Mouse (Mus musculus) embryonic facial prominence, embryonic 14.5 days (tissue): ENCODE measurements around the gene Tor1a. TPM values are rescaled to one million over a fixed set of nuclear protein-coding genes. Genes with fewer than 3 reads are reported as not detected.
A peak's percentile ranks its signal among the peaks of the same experiment; 100 is the strongest.
"Not testable (repeated sequence)": the region's sequence is repeated elsewhere in the genome, so short reads cannot be mapped to it uniquely, and the experiment has no call there.

Source experiments
- ATAC-seq: fragments of 200-750 bp; cut with Nextera tagmentation; 2 replicates; pipeline ENCODE4 v1.8.0; 2017; ENCODE audit warnings: low read depth, moderate number of reproducible peaks, moderate TSS enrichment
- DNase-seq: peaks from one replicate; pipeline ENCODE4 v3.0.0-alpha.2; 2015; ENCODE audit warnings: low spot score
- H3K27ac ChIP-seq: fragments of 300-500 bp; sonication (generic); replicated peaks from 2 replicates; pipeline ENCODE4 v1.5.1; 2014; ENCODE audit warnings: low read depth, mild to moderate bottlenecking, low read length, moderate library complexity
- H3K27me3 ChIP-seq: fragments of 300-500 bp; sonication (generic); replicated peaks from 2 replicates; pipeline ENCODE4 v1.6.1; 2014; ENCODE audit warnings: low read length; ENCODE audit not compliant: control insufficient read depth, insufficient read depth
- H3K36me3 ChIP-seq: fragments of 300-500 bp; sonication (generic); 2 replicates; pipeline ENCODE4 v1.6.1; 2014; ENCODE audit warnings: low read length, mixed read lengths; ENCODE audit not compliant: control insufficient read depth, insufficient read depth
- H3K4me1 ChIP-seq: fragments of 300-500 bp; sonication (generic); 2 replicates; pipeline ENCODE4 v1.6.1; 2014; ENCODE audit warnings: antibody characterized with exemption, low read length; ENCODE audit not compliant: control insufficient read depth, insufficient read depth
- H3K4me2 ChIP-seq: fragments of 300-500 bp; sonication (generic); 2 replicates; pipeline ENCODE4 v1.6.1; 2014; ENCODE audit warnings: low read depth, mild to moderate bottlenecking, low read length, moderate library complexity, mixed read lengths
- H3K4me3 ChIP-seq: fragments of 300-500 bp; sonication (generic); 2 replicates; pipeline ENCODE4 v1.5.1; 2014; ENCODE audit warnings: low read depth, mild to moderate bottlenecking, low read length
- H3K9ac ChIP-seq: fragments of 300-500 bp; sonication (generic); 2 replicates; pipeline ENCODE4 v1.6.1; 2014; ENCODE audit warnings: low read depth, mild to moderate bottlenecking, low read length, moderate library complexity, mixed read lengths
- H3K9me3 ChIP-seq: fragments of 300-500 bp; sonication (generic); 2 replicates; pipeline ENCODE4 v1.6.1; 2016; ENCODE audit warnings: low read length; ENCODE audit not compliant: control insufficient read depth
- WGBS: fragments of 180-500 bp; shearing (Covaris S2); extraction: QIAGEN DNeasy Blood & Tissue Kit; methylation state at CpG from one replicate; pipeline ENCODE4 v1.1.7; 2014; 5-methylcytosine and 5-hydroxymethylcytosine counted together
- polyA plus RNA-seq: library from polyadenylated mRNA; unstranded; fragments of >200 nt; fragmentation: Nextera tagmentation; extraction: Ambion mirVana; gene quantifications from 2 replicates; pipeline ENCODE4 v1.2.1, GENCODE M21; 2014

The Tor1a gene
- polyA plus RNA-seq, 1 experiment from 2014 or later = 68.8 TPM

GRCm38 (mm10) chr2:30918780-30919329 lies 48.9 kb downstream of the Tor1a start:
- 35% methylated on average over 8 of the region's 8 CpGs for WGBS
- peak overlapping the region; percentile 28; the same call in 1 of the 2 replicates for H3K27ac ChIP-seq
- H3K9ac ChIP-seq = no peak overlapping the region
- no peaks in the 10 kb centered on the region for H3K27me3 ChIP-seq
- H3K4me3 ChIP-seq = no peak overlapping the region
- DNase-seq = peak; percentile 59
- no peaks in the 10 kb centered on the region for H3K36me3 ChIP-seq
- no peak overlapping the region for H3K4me2 ChIP-seq
- peak; percentile 50 for ATAC-seq
- no peaks in the 10 kb centered on the region; the same call in none of the 2 replicates for H3K4me1 ChIP-seq
- no peaks in the 10 kb centered on the region for H3K9me3 ChIP-seq

- Histone ChIP-seq H3K4me3 (no peak overlapping the region), H3K27ac (no peak overlapping the region), H3K36me3 (no peaks in the 10 kb centered on the region), H3K27me3 (no peaks in the 10 kb centered on the region), H3K4me1 (no peaks in the 10 kb centered on the region; the same call in none of the 2 replicates), H3K9me3 (no peaks in the 10 kb centered on the region), H3K4me2 (no peak overlapping the region), H3K9ac (no peak overlapping the region)
- 56% methylated on average over 6 of the region's 6 CpGs for WGBS
- DNase-seq = no peak
- no peak for ATAC-seq
These were observed 49.6 kb downstream of the Tor1a start for GRCm38 (mm10) chr2:30918126-30918525.

- Histone ChIP-seq H3K9ac (no peak overlapping the region), H3K4me3 (no peak overlapping the region), H3K4me2 (no peak overlapping the region), H3K9me3 (no peaks in the 10 kb centered on the region), H3K27ac (no peak overlapping the region), H3K4me1 (peaks cover under 1% of the 10 kb centered on the region), H3K36me3 (no peaks in the 10 kb centered on the region), H3K27me3 (no peaks in the 10 kb centered on the region)
- DNase-seq = no peak
- no peak for ATAC-seq
- WGBS = 86% methylated on average over 7 of the region's 7 CpGs
These were observed 50.1 kb downstream of the Tor1a start for GRCm38 (mm10) chr2:30917649-30918048.

- H3K27ac ChIP-seq, H3K36me3 ChIP-seq, H3K9ac ChIP-seq, H3K27me3 ChIP-seq, H3K9me3 ChIP-seq, ATAC-seq, H3K4me3 ChIP-seq, DNase-seq, H3K4me2 ChIP-seq, H3K4me1 ChIP-seq: not testable (repeated sequence)
- WGBS = 70% methylated on average over 6 of the region's 6 CpGs
These were observed 51.8 kb downstream of the Tor1a start for GRCm38 (mm10) chr2:30915933-30916332.

- Histone ChIP-seq H3K36me3 (no peaks in the 10 kb centered on the region), H3K4me3 (no peak overlapping the region), H3K27me3 (no peaks in the 10 kb centered on the region), H3K9me3 (no peaks in the 10 kb centered on the region), H3K27ac (no peak overlapping the region), H3K4me1 (peaks cover 8% of the 10 kb centered on the region), H3K4me2 (no peak overlapping the region), H3K9ac (no peak overlapping the region)
- DNase-seq (no peak), ATAC-seq (no peak)
- 74% methylated on average over 5 of the region's 5 CpGs for WGBS
These were observed 52.4 kb downstream of the Tor1a start for GRCm38 (mm10) chr2:30915376-30915775.

- WGBS = 20% methylated on average over 3 of the region's 3 CpGs
These were observed 52.9 kb downstream of the Tor1a start for GRCm38 (mm10) chr2:30914836-30915235.

GRCm38 (mm10) chr2:30913022-30913421 lies 54.7 kb downstream of the Tor1a start:
- Histone ChIP-seq H3K4me3 (no peak overlapping the region), H3K9ac (no peak overlapping the region), H3K36me3 (no peaks in the 10 kb centered on the region), H3K9me3 (no peaks in the 10 kb centered on the region), H3K27me3 (no peaks in the 10 kb centered on the region), H3K4me1 (peaks cover 8% of the 10 kb centered on the region), H3K4me2 (no peak overlapping the region), H3K27ac (no peak overlapping the region)
- no peak for ATAC-seq
- WGBS = 83% methylated on average over 8 of the region's 8 CpGs
- DNase-seq = no peak

More at GRCm38 (mm10) chr2:30914836-30915235, 52.9 kb downstream of the Tor1a start:
- ATAC-seq = no peak
- Histone ChIP-seq H3K9me3 (no peaks in the 10 kb centered on the region), H3K4me3 (no peak overlapping the region), H3K4me2 (no peak overlapping the region), H3K36me3 (no peaks in the 10 kb centered on the region), H3K27ac (no peak overlapping the region; the same call in 1 of the 2 replicates), H3K27me3 (no peaks in the 10 kb centered on the region), H3K4me1 (peaks cover 8% of the 10 kb centered on the region), H3K9ac (no peak overlapping the region)
- no peak for DNase-seq

GRCm38 (mm10) chr2:30912291-30912773 lies 55.4 kb downstream of the Tor1a start:
- Histone ChIP-seq H3K9ac (no peak overlapping the region), H3K4me1 (peaks cover 8% of the 10 kb centered on the region), H3K4me2 (no peak overlapping the region), H3K4me3 (no peak overlapping the region), H3K27me3 (no peaks in the 10 kb centered on the region), H3K9me3 (no peaks in the 10 kb centered on the region), H3K36me3 (no peaks in the 10 kb centered on the region), H3K27ac (no peak overlapping the region)
- DNase-seq (no peak), ATAC-seq (no peak)
- WGBS = 18% methylated on average over 4 of the region's 4 CpGs
